Mouse (Mus musculus) bone marrow macrophage, adult 2 months (primary cell): ENCODE data around the gene Lgi1.

Experiments used
- CTCF ChIP-seq: IDR thresholded peaks from 2 replicates; pipeline ENCODE4 v1.5.1; 2012; ENCODE audit warnings: low read depth, mild to moderate bottlenecking, low read length, moderate library complexity
- POLR2A ChIP-seq: IDR thresholded peaks from 2 replicates; pipeline ENCODE4 v1.6.1; 2012; ENCODE audit warnings: mild to moderate bottlenecking, low read depth, low read length, borderline replicate concordance

GRCm38 (mm10) chr19:38223356-38223904 lies 40.9 kb upstream of the Lgi1 start:
- TF ChIP-seq CTCF (no peak), POLR2A (no peak)
